Mouse (Mus musculus): ENCODE measurements around the gene Hoxa5.
A peak's percentile ranks its signal among the peaks of the same experiment; 100 is the strongest.

Hoxa5 gene

GRCm38 (mm10) chr6:52213119-52213986 is 9.0 kb upstream of the Hoxa5 start, which contains the start of the genes Hoxa3 and Gm28308:
Hoxa3 (minus strand) TSS chr6:52213336.
Gm28308 (minus strand) TSS chr6:52213339.
- DNase-seq: peak; percentile 89

- peak; percentile 81 for DNase-seq
These were observed 8.2 kb upstream of the Hoxa5 start for GRCm38 (mm10) chr6:52212556-52213118.

GRCm38 (mm10) chr6:52211961-52212360 is 7.6 kb upstream of the Hoxa5 start:
- DNase-seq: no peak

- DNase-seq: peak; percentile 91
These were observed 7.0 kb upstream of the Hoxa5 start for GRCm38 (mm10) chr6:52211170-52211935.

- DNase-seq: peak; percentile 49
These were observed 5.3 kb upstream of the Hoxa5 start for GRCm38 (mm10) chr6:52209685-52210046.

GRCm38 (mm10) chr6:52208868-52209684 is 4.7 kb upstream of the Hoxa5 start:
- DNase-seq: no peak

GRCm38 (mm10) chr6:52208072-52208867 is 3.9 kb upstream of the Hoxa5 start, which contains the start of gene Hoxa6:
Hoxa6 (minus strand) TSS chr6:52208722.
- DNase-seq: peak; percentile 80

GRCm38 (mm10) chr6:52207684-52207976 is 3.2 kb upstream of the Hoxa5 start:
- DNase-seq: no peak

GRCm38 (mm10) chr6:52206882-52207683 is 2.7 kb upstream of the Hoxa5 start:
- peak; percentile 13 for DNase-seq

- DNase-seq: peak; percentile 33
These were observed 1.5 kb upstream of the Hoxa5 start for GRCm38 (mm10) chr6:52205638-52206621.

- peak; percentile 32 for DNase-seq
These were observed 834 bp upstream of the Hoxa5 start for GRCm38 (mm10) chr6:52205221-52205620.

- DNase-seq: peak; percentile 71
These were observed 877 bp downstream of the Hoxa5 start for GRCm38 (mm10) chr6:52203371-52204049.

- no peak for DNase-seq
These were observed 1.3 kb downstream of the Hoxa5 start for GRCm38 (mm10) chr6:52203121-52203370.

- DNase-seq: peak; percentile 43
These were observed 1.8 kb downstream of the Hoxa5 start for GRCm38 (mm10) chr6:52202362-52203120.

- DNase-seq: no peak
These were observed 3.1 kb downstream of the Hoxa5 start for GRCm38 (mm10) chr6:52201269-52201668.

GRCm38 (mm10) chr6:52200751-52201250 is 3.6 kb downstream of the Hoxa5 start:
- DNase-seq: no peak

- DNase-seq: peak; percentile 21
These were observed 4.2 kb downstream of the Hoxa5 start for GRCm38 (mm10) chr6:52200073-52200750.

- DNase-seq: peak; percentile 67
These were observed 7.1 kb downstream of the Hoxa5 start for GRCm38 (mm10) chr6:52197271-52197670.
